Mouse (Mus musculus): Measurements from ENCODE around the gene Gm13084.
"Not testable (repeated sequence)": the region's sequence is repeated elsewhere in the genome, so short reads cannot be mapped to it uniquely, and the experiment has no call there.

The Gm13084 gene

DNA sequence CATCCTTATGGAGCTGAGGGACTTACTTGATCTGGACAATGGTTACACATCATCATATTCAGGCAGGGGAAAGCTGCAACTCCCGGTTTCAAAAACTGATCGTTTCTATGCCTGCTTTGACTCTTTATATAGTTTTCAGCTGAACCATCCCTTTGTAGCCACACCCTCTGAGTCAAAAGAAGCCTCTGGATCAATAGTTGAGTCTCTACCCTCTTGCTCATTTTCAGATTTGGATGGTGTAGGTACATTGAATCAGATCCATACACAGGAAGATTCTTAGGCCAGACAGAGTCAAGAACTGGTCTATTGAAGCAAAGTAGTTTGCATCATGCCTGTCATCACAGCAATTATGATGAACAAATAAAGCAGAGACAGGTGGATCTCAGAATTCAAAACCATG is at the start of gene Gm13084:
TSS of gene Gm13084 (minus strand) at position 101 of the 400 bp plus-strand sequence.
- no peak for DNase-seq

DNA sequence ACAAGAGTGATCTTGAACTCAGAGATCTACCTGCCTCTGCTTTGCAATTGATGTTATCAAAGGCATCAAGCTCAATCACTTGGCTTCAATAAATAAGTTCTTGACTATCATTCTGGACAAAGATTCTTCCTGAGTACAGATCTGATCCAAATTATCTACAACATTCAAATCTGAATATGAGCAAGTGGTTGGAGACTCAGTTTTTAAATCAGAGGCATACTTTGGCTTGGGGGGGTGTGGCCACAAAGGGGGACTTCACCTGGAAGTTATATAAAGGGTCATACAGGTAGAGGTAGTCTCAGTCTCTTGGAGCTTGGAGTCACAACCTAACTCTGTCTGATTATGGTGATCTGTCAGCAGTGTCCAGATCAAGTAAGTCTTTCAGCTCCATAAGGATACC is 30.3 kb upstream of the Gm13084 start, which contains the start of gene Gm13103:
TSS of gene Gm13103 (plus strand) at position 301 of the 400 bp plus-strand sequence.
- not testable (repeated sequence) for DNase-seq

DNA sequence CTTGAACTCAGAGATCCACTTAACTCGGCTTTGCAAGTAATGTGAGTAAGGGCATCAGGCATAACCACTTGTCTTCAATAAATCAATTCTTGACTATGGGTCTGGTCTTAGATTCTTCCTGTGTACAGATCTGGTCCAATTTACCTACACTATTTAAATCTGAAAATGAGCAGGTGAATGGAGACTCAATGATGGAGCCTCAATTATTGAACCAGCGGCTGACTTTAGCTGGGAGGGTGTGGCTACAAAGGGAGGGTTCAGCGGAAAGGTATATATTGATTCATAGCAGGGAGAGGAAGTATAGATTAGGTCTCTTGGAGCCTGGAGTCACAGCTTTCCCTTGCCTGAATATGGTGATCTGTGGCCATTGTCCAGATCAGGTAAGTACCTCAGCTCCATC is 26.8 kb downstream of the Gm13084 start, which contains the start of gene Gm13023:
TSS of gene Gm13023 (plus strand) at position 301 of the 400 bp plus-strand sequence.
- not testable (repeated sequence) for DNase-seq
